Mouse (Mus musculus): ENCODE data around the gene Trip12. TPM values are rescaled to one million over a fixed set of nuclear protein-coding genes. Genes with fewer than 3 reads are reported as not detected.

Trip12 gene
- polyA plus RNA-seq, 1 experiment = 51.3 TPM

DNA sequence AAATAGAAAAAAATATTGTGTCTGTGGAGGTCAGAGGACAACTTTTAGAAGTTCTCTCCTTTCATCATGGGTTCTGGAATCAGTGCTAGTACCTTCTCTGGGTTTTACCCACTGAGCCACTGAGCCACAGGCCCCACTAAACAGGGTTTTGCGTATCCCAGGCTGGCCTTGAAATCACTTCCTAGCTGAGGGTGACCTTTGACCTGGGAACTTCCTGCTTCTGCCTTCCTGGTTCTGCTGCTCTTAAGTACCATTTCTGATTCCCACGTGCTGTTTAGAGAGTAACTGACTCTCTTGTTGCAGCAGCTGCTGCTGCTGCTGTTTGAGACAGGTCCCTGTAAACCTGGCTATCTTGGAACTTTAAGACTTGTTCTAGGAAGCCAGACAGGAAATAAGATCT lies 24.3 kb upstream of the Trip12 start:
- H3K27me3 ChIP-seq (ENCODE audit: control insufficient read depth, insufficient read depth, low read length) = no peaks in the 10 kb centered on the region
- no peak overlapping the region for H3K27ac ChIP-seq (ENCODE audit: control insufficient read depth, insufficient read depth, low read length)
- WGBS = 50% methylated on average over 2 of the region's 2 CpGs
- H3K4me1 ChIP-seq (replicated peaks; ENCODE audit: control insufficient read depth, insufficient read depth, low read length) = no peaks in the 10 kb centered on the region; the same call in 1 of the 2 replicates
- DNase-seq = no peak
- TF ChIP-seq CTCF (IDR thresholded peaks at IDR 0.05; ENCODE audit: borderline replicate concordance, control insufficient read depth, extremely low read depth, insufficient read depth, low read length, poor library complexity) = no peak
- TF ChIP-seq POLR2A (IDR thresholded peaks at IDR 0.05; ENCODE audit: control insufficient read depth, extremely low read depth, insufficient read depth, low read length, poor library complexity) = no peak
- no peaks in the 10 kb centered on the region for H3K36me3 ChIP-seq (ENCODE audit: control insufficient read depth, insufficient read depth, low read length)
- no peak overlapping the region for H3K4me3 ChIP-seq (ENCODE audit: control insufficient read depth, insufficient read depth, low read length)

DNA sequence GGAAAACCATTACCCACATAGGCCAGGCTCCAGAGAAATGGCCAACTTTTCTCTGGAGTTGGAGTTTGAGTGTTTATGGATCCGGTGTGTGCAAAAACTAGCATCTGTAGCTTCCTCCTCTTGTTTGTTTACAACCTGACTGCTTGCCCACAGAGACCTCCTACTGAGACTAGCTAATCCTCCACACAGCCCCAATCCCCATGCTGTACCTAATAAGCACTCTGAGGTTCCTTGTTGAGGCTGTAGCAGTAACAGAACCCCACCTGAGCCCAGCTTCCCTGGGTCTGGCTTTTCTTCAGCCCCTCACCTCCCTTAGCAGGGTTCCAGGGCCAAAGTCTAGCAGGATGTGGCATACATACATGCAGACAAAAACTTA lies 20.9 kb upstream of the Trip12 start:
- H3K27ac ChIP-seq (ENCODE audit: control insufficient read depth, insufficient read depth, low read length) = no peak overlapping the region
- no peak overlapping the region for H3K4me3 ChIP-seq (ENCODE audit: control insufficient read depth, insufficient read depth, low read length)
- DNase-seq = no peak
- H3K4me1 ChIP-seq (replicated peaks; ENCODE audit: control insufficient read depth, insufficient read depth, low read length) = no peaks in the 10 kb centered on the region
- WGBS = 92% methylated on average over 1 of the region's 1 CpGs
- TF ChIP-seq CTCF (IDR thresholded peaks at IDR 0.05; ENCODE audit: borderline replicate concordance, control insufficient read depth, extremely low read depth, insufficient read depth, low read length, poor library complexity) (no peak), POLR2A (IDR thresholded peaks at IDR 0.05; ENCODE audit: control insufficient read depth, extremely low read depth, insufficient read depth, low read length, poor library complexity) (no peak)
- no peaks in the 10 kb centered on the region for H3K36me3 ChIP-seq (ENCODE audit: control insufficient read depth, insufficient read depth, low read length)
- H3K27me3 ChIP-seq (ENCODE audit: control insufficient read depth, insufficient read depth, low read length) = no peaks in the 10 kb centered on the region

DNA sequence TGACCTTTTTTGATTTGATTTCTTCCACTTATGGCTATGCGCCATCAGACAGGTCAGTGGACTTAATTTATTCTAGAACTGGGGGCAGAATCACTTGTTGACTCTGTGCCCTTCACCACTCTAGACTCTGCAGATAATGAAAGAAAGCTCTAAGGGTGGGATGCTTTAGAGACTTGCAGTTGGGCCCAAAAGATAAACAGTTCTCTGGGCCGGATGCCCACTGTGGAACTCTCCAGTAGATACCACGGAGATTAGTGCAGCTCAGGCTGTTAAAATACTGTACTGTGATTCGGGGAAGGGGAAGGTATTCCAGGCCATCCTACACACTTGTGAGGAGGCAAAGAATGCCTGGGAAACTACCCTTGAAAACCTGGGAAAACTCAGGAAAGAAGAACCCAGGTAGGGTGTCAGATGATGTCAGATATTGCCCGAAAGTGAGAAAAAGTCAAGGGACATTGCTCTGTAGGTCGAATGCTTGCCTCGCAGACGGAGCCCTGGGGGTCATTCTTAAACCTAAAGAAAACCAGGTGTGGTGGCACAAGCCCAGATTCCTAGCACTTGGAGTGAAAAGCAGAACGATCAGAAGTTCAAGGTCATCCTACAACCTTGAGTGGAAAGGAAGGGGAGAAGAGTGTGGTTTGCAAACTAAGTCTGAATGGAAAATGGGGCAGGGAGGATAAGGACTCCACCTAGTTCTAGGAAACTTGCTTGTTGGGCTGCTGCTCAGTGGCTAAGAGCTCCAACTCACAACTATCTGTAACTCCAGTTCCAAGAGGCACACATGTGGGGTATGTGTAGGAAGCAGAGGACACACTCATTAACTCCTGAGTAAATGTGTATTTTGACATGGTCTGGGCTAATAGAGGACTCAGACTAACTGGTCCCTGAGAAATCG lies 20.3 kb upstream of the Trip12 start:
- Histone ChIP-seq H3K4me1 (replicated peaks; ENCODE audit: control insufficient read depth, insufficient read depth, low read length) (no peaks in the 10 kb centered on the region), H3K27ac (ENCODE audit: control insufficient read depth, insufficient read depth, low read length) (no peak overlapping the region), H3K27me3 (ENCODE audit: control insufficient read depth, insufficient read depth, low read length) (no peaks in the 10 kb centered on the region), H3K36me3 (ENCODE audit: control insufficient read depth, insufficient read depth, low read length) (no peaks in the 10 kb centered on the region), H3K4me3 (ENCODE audit: control insufficient read depth, insufficient read depth, low read length) (no peak overlapping the region)
- no peak for DNase-seq
- WGBS = 87% methylated on average over 10 of the region's 10 CpGs
- TF ChIP-seq POLR2A (IDR thresholded peaks at IDR 0.05; ENCODE audit: control insufficient read depth, extremely low read depth, insufficient read depth, low read length, poor library complexity) (no peak), CTCF (IDR thresholded peaks at IDR 0.05; ENCODE audit: borderline replicate concordance, control insufficient read depth, extremely low read depth, insufficient read depth, low read length, poor library complexity) (no peak)

DNA sequence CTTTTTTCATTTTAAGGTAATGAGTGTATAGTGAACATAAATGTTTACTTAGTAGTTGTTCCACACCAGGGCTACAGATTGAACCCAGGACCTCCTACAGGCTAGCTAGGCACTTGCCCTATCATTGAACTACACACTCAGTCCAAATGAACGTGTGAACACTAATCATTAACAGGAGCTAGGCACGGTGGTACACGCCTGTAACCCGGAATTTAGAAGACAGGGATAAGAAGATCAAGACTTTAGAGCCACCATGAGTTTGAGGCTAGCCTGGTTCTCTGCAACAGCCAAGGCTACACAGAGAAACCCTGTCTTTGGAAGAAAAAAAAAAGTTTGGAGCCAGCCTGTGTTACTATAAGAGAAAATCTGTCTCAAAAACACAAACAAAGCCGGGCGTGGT lies 19.3 kb upstream of the Trip12 start:
- no peak overlapping the region for H3K27ac ChIP-seq (ENCODE audit: control insufficient read depth, insufficient read depth, low read length)
- no peaks in the 10 kb centered on the region for H3K36me3 ChIP-seq (ENCODE audit: control insufficient read depth, insufficient read depth, low read length)
- TF ChIP-seq POLR2A (IDR thresholded peaks at IDR 0.05; ENCODE audit: control insufficient read depth, extremely low read depth, insufficient read depth, low read length, poor library complexity) (no peak), CTCF (IDR thresholded peaks at IDR 0.05; ENCODE audit: borderline replicate concordance, control insufficient read depth, extremely low read depth, insufficient read depth, low read length, poor library complexity) (no peak)
- no peaks in the 10 kb centered on the region for H3K27me3 ChIP-seq (ENCODE audit: control insufficient read depth, insufficient read depth, low read length)
- no peaks in the 10 kb centered on the region for H3K4me1 ChIP-seq (replicated peaks; ENCODE audit: control insufficient read depth, insufficient read depth, low read length)
- H3K4me3 ChIP-seq (ENCODE audit: control insufficient read depth, insufficient read depth, low read length) = no peak overlapping the region
- WGBS = 97% methylated on average over 6 of the region's 6 CpGs
- DNase-seq = no peak

DNA sequence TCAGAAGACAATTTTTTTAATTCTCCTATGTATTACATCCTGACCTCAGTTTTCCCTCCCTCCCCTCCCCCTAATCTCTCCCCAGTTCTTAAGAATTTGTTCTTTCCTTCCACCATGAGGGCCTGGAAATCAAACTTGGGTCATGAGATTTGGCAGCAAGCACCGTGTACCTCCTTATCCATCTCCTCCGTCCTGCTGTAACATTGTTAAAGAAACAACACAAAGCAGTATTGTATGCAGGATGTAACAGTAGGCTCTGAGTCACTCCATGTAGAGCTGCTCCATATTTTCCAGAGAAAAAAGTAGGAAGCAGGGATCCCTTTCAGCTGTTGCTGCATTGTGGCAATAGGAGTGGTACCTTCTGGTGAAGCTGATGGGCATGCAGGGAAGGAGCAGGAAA lies 15.4 kb upstream of the Trip12 start:
- TF ChIP-seq CTCF (IDR thresholded peaks at IDR 0.05; ENCODE audit: borderline replicate concordance, control insufficient read depth, extremely low read depth, insufficient read depth, low read length, poor library complexity) (no peak), POLR2A (IDR thresholded peaks at IDR 0.05; ENCODE audit: control insufficient read depth, extremely low read depth, insufficient read depth, low read length, poor library complexity) (no peak)
- no peaks in the 10 kb centered on the region for H3K4me1 ChIP-seq (replicated peaks; ENCODE audit: control insufficient read depth, insufficient read depth, low read length)
- no peaks in the 10 kb centered on the region for H3K36me3 ChIP-seq (ENCODE audit: control insufficient read depth, insufficient read depth, low read length)
- 91% methylated on average over 2 of the region's 2 CpGs for WGBS
- DNase-seq = no peak
- H3K4me3 ChIP-seq (ENCODE audit: control insufficient read depth, insufficient read depth, low read length) = no peak overlapping the region
- no peak overlapping the region for H3K27ac ChIP-seq (ENCODE audit: control insufficient read depth, insufficient read depth, low read length)
- H3K27me3 ChIP-seq (ENCODE audit: control insufficient read depth, insufficient read depth, low read length) = no peaks in the 10 kb centered on the region

DNA sequence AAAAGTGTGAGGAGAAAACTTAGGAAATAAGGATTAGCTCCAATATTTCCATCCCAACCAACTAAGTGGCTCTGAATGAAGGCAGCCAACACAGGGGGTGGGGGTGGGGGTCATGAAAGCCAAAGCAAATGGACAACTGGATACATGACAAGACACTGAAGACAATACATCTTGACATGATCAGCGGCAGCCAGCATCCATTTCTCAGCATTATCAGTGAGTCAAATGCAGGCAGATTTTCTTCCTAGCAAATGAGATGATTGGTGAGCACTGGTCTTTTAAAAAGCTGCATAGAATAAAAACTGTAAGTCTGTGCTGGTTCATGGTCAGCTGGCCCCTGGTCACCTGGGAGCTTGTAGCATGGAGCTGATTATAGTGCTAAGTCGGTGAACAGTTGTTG lies 14.7 kb upstream of the Trip12 start:
- WGBS = 91% methylated on average over 2 of the region's 2 CpGs
- Histone ChIP-seq H3K4me1 (replicated peaks; ENCODE audit: control insufficient read depth, insufficient read depth, low read length) (no peaks in the 10 kb centered on the region), H3K36me3 (ENCODE audit: control insufficient read depth, insufficient read depth, low read length) (no peaks in the 10 kb centered on the region), H3K4me3 (ENCODE audit: control insufficient read depth, insufficient read depth, low read length) (no peak overlapping the region), H3K27me3 (ENCODE audit: control insufficient read depth, insufficient read depth, low read length) (no peaks in the 10 kb centered on the region), H3K27ac (ENCODE audit: control insufficient read depth, insufficient read depth, low read length) (no peak overlapping the region)
- TF ChIP-seq POLR2A (IDR thresholded peaks at IDR 0.05; ENCODE audit: control insufficient read depth, extremely low read depth, insufficient read depth, low read length, poor library complexity) = no peak
- DNase-seq = no peak

DNA sequence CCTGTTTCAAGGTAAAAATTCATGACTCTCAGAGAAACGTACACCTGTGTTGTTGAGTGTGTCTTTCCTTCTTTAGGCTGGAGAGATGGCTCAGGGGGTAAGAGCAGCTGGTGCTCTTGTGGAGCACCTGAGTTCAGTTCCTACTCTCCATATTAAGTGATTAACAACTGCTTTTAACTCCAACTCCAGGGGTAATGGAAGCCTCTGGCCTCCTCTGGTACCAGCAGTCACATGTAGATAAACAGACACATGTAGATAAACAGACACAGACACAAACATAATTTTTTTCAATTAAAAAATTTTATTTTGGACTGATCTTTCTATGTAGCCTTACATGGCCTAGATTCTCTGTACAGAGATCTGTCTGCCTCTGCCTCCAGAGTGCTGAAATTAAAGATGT lies 13.4 kb upstream of the Trip12 start:
- no peaks in the 10 kb centered on the region for H3K4me1 ChIP-seq (replicated peaks; ENCODE audit: control insufficient read depth, insufficient read depth, low read length)
- no peak for TF ChIP-seq CTCF (IDR thresholded peaks at IDR 0.05; ENCODE audit: borderline replicate concordance, control insufficient read depth, extremely low read depth, insufficient read depth, low read length, poor library complexity)
- TF ChIP-seq POLR2A (IDR thresholded peaks at IDR 0.05; ENCODE audit: control insufficient read depth, extremely low read depth, insufficient read depth, low read length, poor library complexity) = no peak
- no peak overlapping the region for H3K4me3 ChIP-seq (ENCODE audit: control insufficient read depth, insufficient read depth, low read length)
- H3K36me3 ChIP-seq (ENCODE audit: control insufficient read depth, insufficient read depth, low read length) = no peaks in the 10 kb centered on the region
- H3K27ac ChIP-seq (ENCODE audit: control insufficient read depth, insufficient read depth, low read length) = no peak overlapping the region
- H3K27me3 ChIP-seq (ENCODE audit: control insufficient read depth, insufficient read depth, low read length) = no peaks in the 10 kb centered on the region
- WGBS = 93% methylated on average over 1 of the region's 1 CpGs
- no peak for DNase-seq
